Mouse (Mus musculus) heart, embryonic 16.5 days (tissue): Measurements from ENCODE around the gene Cdh23. TPM values are rescaled to one million over a fixed set of nuclear protein-coding genes. Genes with fewer than 3 reads are reported as not detected.

Experiments
- ATAC-seq: fragments of 200-750 bp; cut with Nextera tagmentation; replicated peaks from 2 replicates; pipeline ENCODE4 v1.8.0; 2017; ENCODE audit warnings: moderate number of reproducible peaks; ENCODE audit not compliant: insufficient read depth, low FRiP score; ENCODE audit errors: extremely low read depth
- H3K27ac ChIP-seq: fragments of 300-500 bp; sonication (generic); 2 replicates; pipeline ENCODE4 v1.5.1; 2014; ENCODE audit warnings: mild to moderate bottlenecking, low read length, control low read depth, moderate library complexity
- H3K27me3 ChIP-seq: fragments of 300-500 bp; sonication (generic); 2 replicates; pipeline ENCODE4 v1.6.1; 2014; ENCODE audit warnings: low read length, mixed read lengths; ENCODE audit not compliant: control insufficient read depth, insufficient read depth
- H3K36me3 ChIP-seq: fragments of 300-500 bp; sonication (generic); 2 replicates; pipeline ENCODE4 v1.6.1; 2014; ENCODE audit not compliant: control insufficient read depth, insufficient read depth
- H3K4me1 ChIP-seq: fragments of 300-500 bp; sonication (generic); 2 replicates; pipeline ENCODE4 v1.6.1; 2014; ENCODE audit warnings: low read length, mixed read lengths; ENCODE audit not compliant: control insufficient read depth, insufficient read depth
- H3K4me2 ChIP-seq: fragments of 300-500 bp; sonication (generic); 2 replicates; pipeline ENCODE4 v1.6.1; 2014; ENCODE audit warnings: low read depth, mild to moderate bottlenecking, control low read depth, low read length
- H3K4me3 ChIP-seq: fragments of 300-500 bp; sonication (generic); 2 replicates; pipeline ENCODE4 v1.5.1; 2014; ENCODE audit warnings: mild to moderate bottlenecking, control low read depth, low read length
- H3K9ac ChIP-seq: fragments of 300-500 bp; sonication (generic); 2 replicates; pipeline ENCODE4 v1.6.1; 2014; ENCODE audit warnings: low read length, control low read depth
- H3K9me3 ChIP-seq: fragments of 300-500 bp; sonication (generic); replicated peaks from 2 replicates; pipeline ENCODE4 v1.6.1; 2016; ENCODE audit warnings: low read length; ENCODE audit not compliant: control insufficient read depth
- WGBS: fragments of 180-500 bp; shearing (Covaris S2); extraction: QIAGEN DNeasy Blood & Tissue Kit; methylation state at CpG from one replicate; pipeline ENCODE4 v1.1.7; 2014; 5-methylcytosine and 5-hydroxymethylcytosine counted together
- polyA plus RNA-seq: library from polyadenylated mRNA; unstranded; fragments of >200 nt; fragmentation: Nextera tagmentation; extraction: Ambion mirVana; gene quantifications from 2 replicates; pipeline ENCODE4 v1.2.1, GENCODE M21; 2015

Gene Cdh23
- polyA plus RNA-seq, 1 experiment from 2014 or later: 1.3 TPM

DNA sequence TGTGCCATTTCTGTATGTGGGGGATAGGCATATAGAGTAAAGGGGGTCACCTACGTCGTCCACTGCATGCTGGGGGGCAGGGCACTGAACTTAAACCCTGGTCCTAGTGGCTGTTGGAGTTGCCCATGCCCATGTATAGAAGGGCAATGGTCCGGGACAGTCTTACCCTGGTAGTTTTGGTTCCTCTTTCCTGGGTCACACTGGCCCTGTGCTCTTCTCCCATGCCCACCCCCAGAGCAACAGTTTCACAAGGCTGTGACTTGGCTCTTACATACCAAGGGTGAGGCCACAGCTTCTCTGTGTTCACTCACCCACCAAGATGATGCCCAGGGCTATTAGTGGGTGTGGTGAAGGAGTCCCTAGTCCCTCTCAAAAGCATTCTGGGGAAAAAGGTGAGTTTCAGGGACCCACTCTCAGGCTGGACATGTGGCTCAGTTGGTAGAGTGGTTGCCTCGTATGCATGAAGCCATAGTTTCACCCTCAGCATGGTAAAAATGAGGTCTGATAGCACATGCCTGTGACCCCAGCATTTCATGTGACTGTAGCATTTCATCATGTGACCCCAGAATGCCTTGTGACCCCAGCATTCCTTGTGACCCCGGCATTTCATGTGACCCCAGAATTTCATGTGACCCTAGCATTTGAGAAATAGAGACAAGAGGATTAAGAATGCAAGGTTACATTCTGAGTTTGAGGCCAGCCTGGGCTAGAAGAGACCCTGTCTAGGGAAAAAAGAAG, 435.6 kb downstream of the Cdh23 start:
- Histone ChIP-seq H3K4me2 (no peak overlapping the region), H3K4me3 (no peak overlapping the region), H3K36me3 (no peaks in the 10 kb centered on the region), H3K27me3 (no peaks in the 10 kb centered on the region), H3K27ac (no peak overlapping the region), H3K9me3 (no peaks in the 10 kb centered on the region), H3K9ac (no peak overlapping the region), H3K4me1 (peaks cover 16% of the 10 kb centered on the region)
- 84% methylated on average over 5 of the region's 5 CpGs for WGBS
- no peak for ATAC-seq

DNA sequence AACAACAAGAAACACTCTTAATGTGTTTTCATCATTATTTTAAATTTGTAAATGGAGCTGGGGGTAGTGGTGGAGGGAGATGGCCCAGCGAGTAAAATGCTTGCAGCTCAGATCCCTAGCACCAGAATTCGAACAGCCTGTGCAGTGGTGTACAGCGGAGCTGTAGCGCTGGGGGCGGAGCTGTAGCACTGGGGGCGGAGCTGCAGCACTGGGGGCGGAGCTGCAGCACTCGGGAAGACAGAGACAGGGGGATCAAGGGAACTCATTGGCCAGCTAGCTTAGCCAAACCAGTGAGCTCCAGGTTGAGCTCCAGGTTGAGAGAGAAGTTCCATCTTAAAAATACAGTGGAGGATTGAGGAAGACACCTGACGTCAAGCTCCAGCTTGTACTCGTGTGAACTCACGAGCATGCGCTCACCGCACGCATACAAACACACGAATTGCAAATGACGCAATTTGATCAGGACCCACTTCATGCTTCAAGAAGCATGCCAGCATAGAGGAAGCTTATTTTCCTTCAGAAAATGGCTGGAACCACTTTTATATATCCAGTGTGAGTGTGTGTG, 438.9 kb downstream of the Cdh23 start:
- WGBS: 64% methylated on average over 16 of the region's 16 CpGs
- H3K27me3 ChIP-seq: no peaks in the 10 kb centered on the region
- no peak for ATAC-seq
- H3K9ac ChIP-seq: no peak overlapping the region
- H3K4me2 ChIP-seq: no peak overlapping the region
- no peaks in the 10 kb centered on the region for H3K9me3 ChIP-seq
- no peak overlapping the region for H3K4me3 ChIP-seq
- no peaks in the 10 kb centered on the region for H3K36me3 ChIP-seq
- no peak overlapping the region for H3K27ac ChIP-seq
- H3K4me1 ChIP-seq: peaks cover 9% of the 10 kb centered on the region

DNA sequence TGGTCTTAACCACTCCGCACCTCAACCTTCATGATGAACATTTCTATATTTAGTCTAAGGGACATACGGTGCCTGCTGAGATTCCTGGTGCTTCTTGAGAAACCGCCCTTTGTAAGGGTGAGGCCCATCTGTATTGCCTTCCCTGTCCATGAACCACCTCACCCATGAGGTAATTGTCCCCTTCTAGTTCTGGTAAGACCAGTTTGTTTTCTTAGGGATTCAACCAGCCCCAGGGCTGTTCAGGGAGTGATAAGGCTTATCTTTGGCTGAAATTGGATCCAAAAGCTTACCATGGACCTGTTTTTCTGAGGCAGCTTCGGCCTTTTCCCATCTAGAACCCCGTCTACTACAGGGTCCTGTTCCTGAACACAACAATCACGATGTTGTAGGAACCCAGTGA, 440.2 kb downstream of the Cdh23 start:
- Histone ChIP-seq H3K9ac (no peak overlapping the region), H3K4me1 (peaks cover 5% of the 10 kb centered on the region; the same call in 1 of the 2 replicates), H3K36me3 (no peaks in the 10 kb centered on the region), H3K4me2 (no peak overlapping the region), H3K27me3 (no peaks in the 10 kb centered on the region), H3K27ac (no peak overlapping the region), H3K4me3 (no peak overlapping the region), H3K9me3 (no peaks in the 10 kb centered on the region)
- no peak for ATAC-seq
- WGBS: 52% methylated on average over 6 of the region's 6 CpGs

Other genes starting within 250 kb of the Cdh23 start
- gene Slc29a3, start 56.3 kb upstream of the Cdh23 start, polyA plus RNA-seq: 6.6 and 8.0 TPM in 2 replicates
- 10.0 and 12.5 TPM in 2 replicates for gene Unc5b, start 135.1 kb upstream of the Cdh23 start, polyA plus RNA-seq